Mouse (Mus musculus): ENCODE results near the gene Cxcl16.

- no peak for TF ChIP-seq CTCF (IDR thresholded peaks at IDR 0.05)
- no peak for TF ChIP-seq EP300 (IDR thresholded peaks at IDR 0.05)
Measured at GRCm38 (mm10) chr11:70487816-70488215, 28.0 kb upstream of the Cxcl16 start.
